Comparison of ENCODE assay signal across 9 mouse cellular contexts in genomic region chr11:54703306-54703705, GRCm38 (mm10).
A peak's percentile ranks its signal among the peaks of the same experiment; 100 is the strongest.
DNase-seq lines count a peak whose midpoint lies in the region; ATAC-seq and TF ChIP-seq lines count a peak whose summit lies in the region.
"Had no signal": no experiment of that assay in that cellular context is flagged by ENCODE, and none has a peak within 500 bp of the region (broad histone marks: within the 10 kb centered on the region; RNA-seq: fewer than 3 reads in every experiment).

No protein-coding gene starts in this region.

- no peak for ATAC-seq in kidney, embryonic 15.5 days (replicated peaks; ENCODE audit: low FRiP score)
- no peak for ATAC-seq in embryonic facial prominence, embryonic 14.5 days (ENCODE audit: low read depth)
- no peak for ATAC-seq in heart, postnatal 0 days (ENCODE audit: insufficient read depth, low read depth)

- no peak for TF ChIP-seq EP300 in heart, postnatal 0 days (IDR thresholded peaks at IDR 0.05; ENCODE audit: low read depth)

- no peak overlapping the region for H3K9ac ChIP-seq in kidney, embryonic 15.5 days
- no peak overlapping the region for H3K9ac ChIP-seq in embryonic facial prominence, embryonic 14.5 days (ENCODE audit: low read depth, low read length)
- H3K9ac ChIP-seq in heart, postnatal 0 days (replicated peaks; ENCODE audit: low read depth, low read length): no peak overlapping the region

- WGBS in kidney, embryonic 15.5 days: 33% methylated on average over 4 of the region's 4 CpGs
- 28% methylated on average over 4 of the region's 4 CpGs for WGBS in embryonic facial prominence, embryonic 14.5 days
- WGBS in heart, postnatal 0 days: 28% methylated on average over 4 of the region's 4 CpGs
- WGBS in small intestine, adult 2 months: 23% methylated on average over 4 of the region's 4 CpGs

- no peaks in the 10 kb centered on the region for H3K27me3 ChIP-seq in kidney, embryonic 15.5 days
- no peaks in the 10 kb centered on the region for H3K27me3 ChIP-seq in embryonic facial prominence, embryonic 14.5 days (replicated peaks; ENCODE audit: control insufficient read depth, insufficient read depth, low read length)
- H3K27me3 ChIP-seq in heart, postnatal 0 days (ENCODE audit: control insufficient read depth, insufficient read depth, low read length): no peaks in the 10 kb centered on the region
- H3K27me3 ChIP-seq in small intestine, adult 2 months (ENCODE audit: control insufficient read depth, insufficient read depth, low read length): no peaks in the 10 kb centered on the region

- 0 out of 2 replicates have a peak, but pooled peaks cover 10% of the 10 kb centered on the region for H3K36me3 ChIP-seq in kidney, embryonic 15.5 days
- no peaks in the 10 kb centered on the region for H3K36me3 ChIP-seq in embryonic facial prominence, embryonic 14.5 days (ENCODE audit: control insufficient read depth, insufficient read depth, low read length)
- 0 out of 2 replicates have a peak, but pooled peaks cover 2% of the 10 kb centered on the region for H3K36me3 ChIP-seq in heart, postnatal 0 days (replicated peaks; ENCODE audit: control insufficient read depth, insufficient read depth, low read length)
- peaks cover 2% of the 10 kb centered on the region; the same call in 1 of the 2 replicates for H3K36me3 ChIP-seq in small intestine, adult 2 months (ENCODE audit: control insufficient read depth, insufficient read depth, low read length)

- TF ChIP-seq POLR2A in small intestine, adult 2 months (IDR thresholded peaks at IDR 0.05; ENCODE audit: low read depth, low read length): no peak

- H3K9me3 ChIP-seq in kidney, embryonic 15.5 days (replicated peaks): no peaks in the 10 kb centered on the region
- H3K9me3 ChIP-seq in embryonic facial prominence, embryonic 14.5 days (ENCODE audit: control insufficient read depth, low read length): no peaks in the 10 kb centered on the region
- H3K9me3 ChIP-seq in heart, postnatal 0 days (replicated peaks; ENCODE audit: control insufficient read depth, low read length): no peaks in the 10 kb centered on the region

- peak; percentile 74 for TF ChIP-seq CTCF in heart, postnatal 0 days (IDR thresholded peaks at IDR 0.05; ENCODE audit: low read depth)
- TF ChIP-seq CTCF in small intestine, adult 2 months (IDR thresholded peaks at IDR 0.05; ENCODE audit: extremely low read depth, insufficient read length, insufficient replicate concordance, low read depth, low read length): peak; percentile 37; the same call in 1 of the 2 replicates

- H3K27ac ChIP-seq in kidney, embryonic 15.5 days: no peak overlapping the region
- H3K27ac ChIP-seq in embryonic facial prominence, embryonic 14.5 days (replicated peaks; ENCODE audit: low read depth, low read length): no peak overlapping the region
- no peak overlapping the region for H3K27ac ChIP-seq in heart, postnatal 0 days (ENCODE audit: low read depth)
- no peak overlapping the region for H3K27ac ChIP-seq in small intestine, adult 2 months (ENCODE audit: insufficient read depth, low read depth, low read length)

- no peaks in the 10 kb centered on the region for H3K4me1 ChIP-seq in kidney, embryonic 15.5 days
- H3K4me1 ChIP-seq in embryonic facial prominence, embryonic 14.5 days (ENCODE audit: control insufficient read depth, insufficient read depth, low read length): no peaks in the 10 kb centered on the region
- no peaks in the 10 kb centered on the region for H3K4me1 ChIP-seq in heart, postnatal 0 days (ENCODE audit: control insufficient read depth, insufficient read depth)
- no peaks in the 10 kb centered on the region for H3K4me1 ChIP-seq in small intestine, adult 2 months (ENCODE audit: control insufficient read depth, insufficient read depth, insufficient read length, low read length)

- peak; percentile 65 for DNase-seq in kidney, adult 11 months
- DNase-seq in adrenal gland, postnatal 25 days: peak; percentile 68
- peak; percentile 66 for DNase-seq in embryonic facial prominence, embryonic 14.5 days (ENCODE audit: low spot score)
- peak; percentile 51 for DNase-seq in heart, postnatal 0 days (ENCODE audit: low spot score)
- peak; percentile 77 to 79 for DNase-seq in layer of hippocampus, postnatal 10 days (ENCODE audit: low spot score in 2 of 2)
- peak; percentile 39 to 82 for DNase-seq in lung, postnatal 4 days

- no peak overlapping the region for H3K4me2 ChIP-seq in kidney, embryonic 15.5 days
- no peak overlapping the region for H3K4me2 ChIP-seq in embryonic facial prominence, embryonic 14.5 days (ENCODE audit: low read depth, low read length)
- H3K4me2 ChIP-seq in heart, postnatal 0 days (ENCODE audit: low read depth, low read length): no peak overlapping the region

- no peak overlapping the region for H3K4me3 ChIP-seq in kidney, embryonic 15.5 days (replicated peaks)
- no peak overlapping the region for H3K4me3 ChIP-seq in embryonic facial prominence, embryonic 14.5 days (ENCODE audit: low read depth, low read length)
- H3K4me3 ChIP-seq in heart, postnatal 0 days (ENCODE audit: low read depth, low read length): no peak overlapping the region
- no peak overlapping the region for H3K4me3 ChIP-seq in small intestine, adult 2 months (ENCODE audit: low read depth, low read length)
- H3K4me3 ChIP-seq: myocyte had no signal
